ENCODE assay signal across 8 mouse cellular contexts in the genomic region with DNA sequence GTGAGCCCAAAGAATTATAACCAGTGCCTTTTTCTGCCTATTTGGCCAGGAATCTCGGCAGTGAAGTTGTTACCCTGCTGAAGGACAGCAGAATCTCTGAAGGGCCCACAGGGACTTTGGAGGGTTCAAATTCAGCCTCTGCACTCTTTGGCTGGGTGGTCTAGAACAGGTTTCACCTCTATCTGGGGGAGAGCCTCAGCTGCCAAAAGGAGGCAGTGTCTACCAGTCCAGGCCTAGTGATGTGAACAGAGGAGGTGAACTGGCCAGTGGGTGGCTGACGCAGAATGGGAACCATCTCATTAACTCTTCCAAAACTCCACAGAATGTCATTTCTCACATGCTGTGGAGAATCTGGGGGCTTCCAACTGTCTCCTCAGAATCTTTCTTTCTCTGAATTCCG. TPM values are rescaled to one million over a fixed set of nuclear protein-coding genes. Genes with fewer than 3 reads are reported as not detected.
DNase-seq lines count a peak whose midpoint lies in the region; ATAC-seq and TF ChIP-seq lines count a peak whose summit lies in the region.

No protein-coding gene starts in this region.

- TF ChIP-seq EP300 in ES-Bruce4 (IDR thresholded peaks at IDR 0.05; ENCODE audit: insufficient read depth, low read depth, low read length), result no peak

- no peak for ATAC-seq in heart, embryonic 14.5 days (ENCODE audit: insufficient number of reproducible peaks, insufficient read depth, low FRiP score, low read depth)
- no peak for ATAC-seq in liver, embryonic 13.5 days (ENCODE audit: low read depth)

- peaks cover 18% of the 10 kb centered on the region for H3K36me3 ChIP-seq in heart, embryonic 10.5 days
- no peaks in the 10 kb centered on the region for H3K36me3 ChIP-seq in ES-Bruce4 (ENCODE audit: control insufficient read depth, insufficient read depth, low read length, poor library complexity, severe bottlenecking)
- peaks cover 20% of the 10 kb centered on the region for H3K36me3 ChIP-seq in heart, embryonic 14.5 days (ENCODE audit: control insufficient read depth, insufficient read depth, low read length)
- H3K36me3 ChIP-seq in liver, embryonic 13.5 days, result no peaks in the 10 kb centered on the region

- TF ChIP-seq POLR2A in ES-Bruce4 (IDR thresholded peaks at IDR 0.05; ENCODE audit: insufficient read depth, low read length), result no peak

- peak overlapping the region; percentile 94; the same call in 1 of the 2 replicates for H3K9ac ChIP-seq in ES-Bruce4 (ENCODE audit: low read depth, poor library complexity, severe bottlenecking)
- peak overlapping the region; percentile 97 for H3K9ac ChIP-seq in heart, embryonic 14.5 days (ENCODE audit: low read length)
- H3K9ac ChIP-seq in liver, embryonic 13.5 days, result peak overlapping the region; percentile 84

- H3K27ac ChIP-seq in heart, embryonic 10.5 days, result peak overlapping the region; percentile 95
- H3K27ac ChIP-seq in ES-Bruce4 (ENCODE audit: insufficient read depth, low read length), result no peak overlapping the region
- H3K27ac ChIP-seq in heart, embryonic 14.5 days (replicated peaks in 1 of 2; ENCODE audit: control insufficient read depth in 1 of 2, insufficient read depth in 1 of 2, low read depth in 2 of 2, low read length in 2 of 2), result peak overlapping the region; percentile 69 to 87
- 0 out of 2 replicates have a peak overlapping the region, but pooled peaks have one; percentile 4 for H3K27ac ChIP-seq in liver, embryonic 13.5 days

- TF ChIP-seq CTCF in ES-Bruce4 (IDR thresholded peaks at IDR 0.05; ENCODE audit: low read depth, low read length), result peak; percentile 38

- 40% methylated on average over 3 of the region's 3 CpGs for WGBS in heart, embryonic 10.5 days
- WGBS in heart, embryonic 14.5 days, result 23% methylated on average over 3 of the region's 3 CpGs
- 28% methylated on average over 3 of the region's 3 CpGs for WGBS in liver, embryonic 13.5 days (ENCODE audit: insufficient replicate concordance)

- H3K4me3 ChIP-seq in heart, embryonic 10.5 days, result peak overlapping the region; percentile 90
- H3K4me3 ChIP-seq in ES-Bruce4 (ENCODE audit: low read depth, low read length), result peak overlapping the region; percentile 70
- H3K4me3 ChIP-seq in heart, embryonic 14.5 days (ENCODE audit: control insufficient read depth in 1 of 2, insufficient read depth in 1 of 2, low read depth in 1 of 2, low read length in 2 of 2), result peak overlapping the region; percentile 82 to 98
- H3K4me3 ChIP-seq in liver, embryonic 13.5 days (replicated peaks), result peak overlapping the region; percentile 79

- no peaks in the 10 kb centered on the region for H3K9me3 ChIP-seq in heart, embryonic 10.5 days
- no peaks in the 10 kb centered on the region for H3K9me3 ChIP-seq in ES-Bruce4 (replicated peaks; ENCODE audit: control insufficient read depth, insufficient read depth, low read length, poor library complexity, severe bottlenecking)
- H3K9me3 ChIP-seq in heart, embryonic 14.5 days (ENCODE audit: control insufficient read depth, low read length), result no peaks in the 10 kb centered on the region
- H3K9me3 ChIP-seq in liver, embryonic 13.5 days (replicated peaks), result no peaks in the 10 kb centered on the region

- DNase-seq in heart, embryonic 10.5 days (ENCODE audit: low spot score), result no peak
- DNase-seq in heart, adult 9 months (ENCODE audit: low spot score in 2 of 2), result no peak
- no peak for DNase-seq in liver, embryonic 13.5 days
- DNase-seq in thymus, postnatal 36 days, result peak; percentile 38 to 57
- no peak for DNase-seq in gastrocnemius, adult 8-10 months (ENCODE audit: low spot score in 2 of 2)
- no peak for DNase-seq in embryo, embryonic 11 days

- peaks cover 41% of the 10 kb centered on the region for H3K4me1 ChIP-seq in heart, embryonic 10.5 days
- peaks cover 5% of the 10 kb centered on the region for H3K4me1 ChIP-seq in ES-Bruce4 (ENCODE audit: control insufficient read depth, insufficient read depth, low read length)
- peaks cover 19 to 40% of the 10 kb centered on the region in 2 experiments for H3K4me1 ChIP-seq in heart, embryonic 14.5 days (ENCODE audit: control insufficient read depth in 2 of 2, insufficient read depth in 2 of 2, low read length in 2 of 2)
- peaks cover 54% of the 10 kb centered on the region for H3K4me1 ChIP-seq in liver, embryonic 13.5 days (replicated peaks)

- H3K27me3 ChIP-seq in heart, embryonic 10.5 days (ENCODE audit: insufficient read depth, poor library complexity, severe bottlenecking), result no peaks in the 10 kb centered on the region
- no peaks in the 10 kb centered on the region for H3K27me3 ChIP-seq in ES-Bruce4 (ENCODE audit: control insufficient read depth, insufficient read depth, low read length, poor library complexity, severe bottlenecking)
- H3K27me3 ChIP-seq in heart, embryonic 14.5 days (ENCODE audit: control insufficient read depth, insufficient read depth, low read length), result no peaks in the 10 kb centered on the region
- H3K27me3 ChIP-seq in liver, embryonic 13.5 days, result peaks cover 13% of the 10 kb centered on the region; the same call in 1 of the 2 replicates

- peak overlapping the region; percentile 78 for H3K4me2 ChIP-seq in heart, embryonic 14.5 days (ENCODE audit: low read length)
- H3K4me2 ChIP-seq in liver, embryonic 13.5 days, result peak overlapping the region; percentile 98

RNA-seq across cellular contexts. Expression of a gene that starts 0.7 kb away (rescaled TPM):
- 17.7 and 21.6 TPM in 2 replicates for polyA plus RNA-seq in heart, embryonic 10.5 days (2016; fragmentation: Nextera tagmentation; extraction: Ambion mirVana)
- 77.7 and 84.7 TPM in 2 replicates for polyA plus RNA-seq in ES-Bruce4 (2011; ENCODE audit: insufficient read depth, insufficient read length, low read depth, missing spikeins)
- 17.6 and 19.4 TPM in 2 replicates for polyA plus RNA-seq in heart, embryonic 14.5 days (2014; fragmentation: Nextera tagmentation; extraction: Ambion mirVana)
- 5.7 and 6.9 TPM in 2 replicates for polyA plus RNA-seq in liver, embryonic 13.5 days (2015; fragmentation: Nextera tagmentation; extraction: Ambion mirVana)
- 1 to 10 TPM; 4.1 to 10.0 (median 7.6) TPM for total RNA-seq in gastrocnemius, adult 8-10 months (2022)

RNA-seq across cellular contexts. Expression of a gene that starts 9.6 kb away (rescaled TPM):
- 35.9 and 37.4 TPM in 2 replicates for polyA plus RNA-seq in heart, embryonic 10.5 days (2016; fragmentation: Nextera tagmentation; extraction: Ambion mirVana)
- 71.9 and 72.5 TPM in 2 replicates for polyA plus RNA-seq in ES-Bruce4 (2011; ENCODE audit: insufficient read depth, insufficient read length, low read depth, missing spikeins)
- 26.6 and 27.3 TPM in 2 replicates for polyA plus RNA-seq in heart, embryonic 14.5 days (2014; fragmentation: Nextera tagmentation; extraction: Ambion mirVana)
- polyA plus RNA-seq in liver, embryonic 13.5 days (2015; fragmentation: Nextera tagmentation; extraction: Ambion mirVana), result 11.8 and 14.1 TPM in 2 replicates
- total RNA-seq in gastrocnemius, adult 8-10 months (2022), result 10 to 100 TPM; 23.1 to 26.2 (median 24.2) TPM

Comparison
In these comparisons a context has a peak if more than half of its experiments do, and no peak if none do; other contexts are left out.
1. DNase-seq: peak in thymus, postnatal 36 days (2 of 2); none in heart, embryonic 10.5 days (single experiment), heart, adult 9 months (0 of 2), liver, embryonic 13.5 days (single experiment), gastrocnemius, adult 8-10 months (0 of 2) and embryo, embryonic 11 days (single experiment).
2. Peak in every context shown above with its lines, with median percentiles within 50 percentile points of each other: H3K4me3 ChIP-seq and H3K9ac ChIP-seq.